Mouse (Mus musculus) spleen, adult 2 months (tissue): ENCODE measurements at regions not wholly inside any gene's neighbourhood (a gene's known extent, or its start where the extent isn't known, plus 50 kb on each side); places are given as distances from the start of the nearest gene placed in this dataset.

Experiments used
- DNase-seq, 2 experiments: peaks; one replicate each; pipeline versions ENCODE4 v3.0.0 to v3.0.0-alpha.2; 2012 to 2021; ENCODE audit warnings: low spot score in 2 of 2, low read depth in 1 of 2
- H3K27ac ChIP-seq: fragments of 200-500 bp; 2 replicates; pipeline ENCODE4 v1.5.1; 2012; ENCODE audit warnings: low read length, inconsistent platforms; ENCODE audit not compliant: insufficient read depth
- H3K27me3 ChIP-seq: fragments of 200-500 bp; 2 replicates; pipeline ENCODE4 v1.6.1; 2012; ENCODE audit warnings: mild to moderate bottlenecking, moderate library complexity, low read length, inconsistent platforms; ENCODE audit not compliant: control insufficient read depth, insufficient read depth
- H3K36me3 ChIP-seq: fragments of 200-500 bp; 2 replicates; pipeline ENCODE4 v1.6.1; 2012; ENCODE audit warnings: mild to moderate bottlenecking, low read length, inconsistent platforms; ENCODE audit not compliant: control insufficient read depth, insufficient read depth
- H3K4me1 ChIP-seq: fragments of 200-500 bp; 2 replicates; pipeline ENCODE4 v1.6.1; 2011; ENCODE audit warnings: inconsistent platforms; ENCODE audit not compliant: control insufficient read depth, insufficient read depth, insufficient read length
- H3K4me3 ChIP-seq: fragments of 200-500 bp; 2 replicates; pipeline ENCODE4 v1.5.1; 2011; ENCODE audit warnings: mild to moderate bottlenecking, inconsistent platforms; ENCODE audit not compliant: insufficient read depth, insufficient read length; ENCODE audit errors: extremely low read depth
- CTCF ChIP-seq: fragments of 200-500 bp; IDR thresholded peaks from 2 replicates; pipeline ENCODE4 v1.5.1; 2011; ENCODE audit warnings: mild to moderate bottlenecking, inconsistent platforms; ENCODE audit not compliant: insufficient read depth, insufficient read length, insufficient replicate concordance; ENCODE audit errors: extremely low read depth
- POLR2A ChIP-seq: fragments of 200-500 bp; IDR thresholded peaks from 2 replicates; pipeline ENCODE4 v1.6.1; 2011; ENCODE audit warnings: low read depth, low read length, inconsistent platforms
- WGBS: fragments of 180-500 bp; shearing (Covaris S2); methylation state at CpG from one replicate; pipeline ENCODE4 v1.1.7; 2018; 5-methylcytosine and 5-hydroxymethylcytosine counted together

- DNase-seq, result no peak
- 94% methylated on average over 5 of the region's 5 CpGs for WGBS
- no peak for TF ChIP-seq POLR2A
- TF ChIP-seq CTCF, result no peak
- no peak overlapping the region for H3K4me3 ChIP-seq
- H3K36me3 ChIP-seq, result no peaks in the 10 kb centered on the region
- H3K27ac ChIP-seq, result no peak overlapping the region
- H3K4me1 ChIP-seq, result no peaks in the 10 kb centered on the region
- no peaks in the 10 kb centered on the region for H3K27me3 ChIP-seq
Observed at GRCm38 (mm10) chr12:106702958-106703357, 692.9 kb downstream of the Vrk1 start.

GRCm38 (mm10) chr12:106721271-106722009 is 711.4 kb downstream of the Vrk1 start:
- H3K27ac ChIP-seq, result no peak overlapping the region
- DNase-seq, result no peak
- 79% methylated on average over 9 of the region's 9 CpGs for WGBS
- H3K4me1 ChIP-seq, result no peaks in the 10 kb centered on the region
- H3K36me3 ChIP-seq, result no peaks in the 10 kb centered on the region
- TF ChIP-seq POLR2A (no peak), CTCF (no peak)
- no peaks in the 10 kb centered on the region for H3K27me3 ChIP-seq
- H3K4me3 ChIP-seq, result no peak overlapping the region

GRCm38 (mm10) chr12:106722010-106722362 is 712.0 kb downstream of the Vrk1 start:
- no peak for TF ChIP-seq POLR2A
- TF ChIP-seq CTCF, result no peak
- Histone ChIP-seq H3K27me3 (no peaks in the 10 kb centered on the region), H3K4me3 (no peak overlapping the region), H3K4me1 (no peaks in the 10 kb centered on the region), H3K27ac (no peak overlapping the region), H3K36me3 (no peaks in the 10 kb centered on the region)
- DNase-seq, result no peak
- 83% methylated on average over 2 of the region's 2 CpGs for WGBS

GRCm38 (mm10) chr12:106722761-106723160 is 712.7 kb downstream of the Vrk1 start:
- Histone ChIP-seq H3K36me3 (no peaks in the 10 kb centered on the region), H3K4me3 (no peak overlapping the region), H3K27ac (no peak overlapping the region), H3K27me3 (no peaks in the 10 kb centered on the region), H3K4me1 (no peaks in the 10 kb centered on the region)
- no peak for DNase-seq
- WGBS, result 88% methylated on average over 4 of the region's 4 CpGs
- TF ChIP-seq CTCF (no peak), POLR2A (no peak)

GRCm38 (mm10) chr12:106726920-106727319 is 716.9 kb downstream of the Vrk1 start:
- no peaks in the 10 kb centered on the region for H3K27me3 ChIP-seq
- no peak for DNase-seq
- 94% methylated on average over 8 of the region's 8 CpGs for WGBS
- no peak overlapping the region for H3K27ac ChIP-seq
- no peak overlapping the region for H3K4me3 ChIP-seq
- TF ChIP-seq POLR2A, result no peak
- no peak for TF ChIP-seq CTCF
- H3K36me3 ChIP-seq, result no peaks in the 10 kb centered on the region
- no peaks in the 10 kb centered on the region for H3K4me1 ChIP-seq

- DNase-seq, result no peak
- no peaks in the 10 kb centered on the region for H3K36me3 ChIP-seq
- TF ChIP-seq POLR2A (no peak), CTCF (no peak)
- H3K4me3 ChIP-seq, result no peak overlapping the region
- H3K27ac ChIP-seq, result no peak overlapping the region
- no peaks in the 10 kb centered on the region for H3K27me3 ChIP-seq
- no peaks in the 10 kb centered on the region for H3K4me1 ChIP-seq
- 90% methylated on average over 3 of the region's 3 CpGs for WGBS
Observed at GRCm38 (mm10) chr12:106727486-106727885, 717.5 kb downstream of the Vrk1 start.

GRCm38 (mm10) chr12:106729686-106730085 is 719.7 kb downstream of the Vrk1 start:
- H3K27ac ChIP-seq, result no peak overlapping the region
- 84% methylated on average over 5 of the region's 5 CpGs for WGBS
- no peak for DNase-seq
- H3K4me1 ChIP-seq, result no peaks in the 10 kb centered on the region
- H3K4me3 ChIP-seq, result no peak overlapping the region
- TF ChIP-seq CTCF, result no peak
- no peak for TF ChIP-seq POLR2A
- no peaks in the 10 kb centered on the region for H3K27me3 ChIP-seq
- no peaks in the 10 kb centered on the region for H3K36me3 ChIP-seq
